Mouse (Mus musculus) testis, adult 2 months (tissue): Measurements from ENCODE around the gene Efemp2. TPM values are rescaled to one million over a fixed set of nuclear protein-coding genes. Genes with fewer than 3 reads are reported as not detected.

ENCODE experiments used
- H3K27ac ChIP-seq: fragments of 200-500 bp; 2 replicates; pipeline ENCODE4 v1.5.1; 2012; ENCODE audit warnings: low read depth, low read length; ENCODE audit not compliant: control insufficient read depth, insufficient read depth
- H3K27me3 ChIP-seq: fragments of 200-500 bp; 2 replicates; pipeline ENCODE4 v1.6.1; 2012; ENCODE audit warnings: mild to moderate bottlenecking, low read length, moderate library complexity; ENCODE audit not compliant: control insufficient read depth, insufficient read depth
- H3K36me3 ChIP-seq: fragments of 200-500 bp; 2 replicates; pipeline ENCODE4 v1.6.1; 2012; ENCODE audit warnings: mild to moderate bottlenecking, low read length; ENCODE audit not compliant: control insufficient read depth, insufficient read depth
- H3K4me1 ChIP-seq: fragments of 200-500 bp; 2 replicates; pipeline ENCODE4 v1.6.1; 2012; ENCODE audit warnings: low read length; ENCODE audit not compliant: control insufficient read depth, insufficient read depth
- H3K4me3 ChIP-seq: fragments of 200-500 bp; 2 replicates; pipeline ENCODE4 v1.5.1; 2012; ENCODE audit warnings: low read depth, mild to moderate bottlenecking, low read length, moderate library complexity, mixed read lengths; ENCODE audit not compliant: control insufficient read depth
- CTCF ChIP-seq: fragments of 200-500 bp; IDR thresholded peaks from 2 replicates; pipeline ENCODE4 v1.5.1; 2012; ENCODE audit warnings: low read depth, mild to moderate bottlenecking, inconsistent platforms, low read length, moderate library complexity; ENCODE audit not compliant: control insufficient read depth, insufficient read depth, insufficient replicate concordance
- POLR2A ChIP-seq: fragments of 200-500 bp; IDR thresholded peaks from 2 replicates; pipeline ENCODE4 v1.6.1; 2012; ENCODE audit warnings: low read depth, mild to moderate bottlenecking, inconsistent platforms, low read length, moderate library complexity; ENCODE audit not compliant: control insufficient read depth
- polyA plus RNA-seq: library from polyadenylated mRNA; depleted of rRNA; stranded (reverse); fragments of >200 nt; gene quantifications from 2 replicates; pipeline ENCODE4 v1.2.3, GENCODE M21; 2012; rRNA removed

Gene Efemp2
- polyA plus RNA-seq = 17.3 and 17.6 TPM in 2 replicates

- peak within 1 kb of the TSS; percentile 72 for H3K27ac ChIP-seq
- H3K4me1 ChIP-seq = peaks cover 23% of the 10 kb centered on the region
- no peaks in the 10 kb centered on the region for H3K27me3 ChIP-seq
- H3K36me3 ChIP-seq = no peaks in the 10 kb centered on the region
- TF ChIP-seq CTCF (no peak), POLR2A (peak; percentile 30; the same call in 1 of the 2 replicates)
- H3K4me3 ChIP-seq = peak within 1 kb of the TSS; percentile 75
These were observed at the start of gene Efemp2 for GRCm38 (mm10) chr19:5473720-5474119. Gene Efemp2, plus strand, starts transcription at chr19:5473954.

- Histone ChIP-seq H3K27me3 (no peaks in the 10 kb centered on the region), H3K27ac (peak overlapping the region; percentile 55), H3K36me3 (peaks cover 2% of the 10 kb centered on the region), H3K4me1 (peaks cover 24% of the 10 kb centered on the region), H3K4me3 (peak overlapping the region; percentile 95)
- no peak for TF ChIP-seq CTCF
- no peak; the same call in 1 of the 2 replicates for TF ChIP-seq POLR2A
These were observed 49.5 kb upstream of the Efemp2 start for GRCm38 (mm10) chr19:5424092-5424781.

- peak within 1 kb of the TSS; percentile 99 for H3K4me3 ChIP-seq
- peak within 1 kb of the TSS; percentile 88 for H3K27ac ChIP-seq
- H3K4me1 ChIP-seq = peaks cover 24% of the 10 kb centered on the region
- H3K36me3 ChIP-seq = peaks cover 2% of the 10 kb centered on the region
- H3K27me3 ChIP-seq = no peaks in the 10 kb centered on the region
- TF ChIP-seq POLR2A (peak; percentile 60), CTCF (no peak)
These were observed 48.7 kb upstream of the Efemp2 start, which contains the start of the genes Drap1 and AI837181 for GRCm38 (mm10) chr19:5424782-5425741. Gene Drap1, minus strand, starts transcription at chr19:5424979. Gene AI837181, plus strand, starts transcription at chr19:5425144.

- Histone ChIP-seq H3K36me3 (peaks cover 2% of the 10 kb centered on the region), H3K27me3 (no peaks in the 10 kb centered on the region), H3K4me1 (peaks cover 24% of the 10 kb centered on the region), H3K27ac (peak overlapping the region; percentile 88), H3K4me3 (peak overlapping the region; percentile 99)
- TF ChIP-seq POLR2A (no peak), CTCF (no peak)
These were observed 47.7 kb upstream of the Efemp2 start for GRCm38 (mm10) chr19:5425906-5426565.

- Histone ChIP-seq H3K27me3 (no peaks in the 10 kb centered on the region), H3K4me3 (no peak overlapping the region), H3K36me3 (peaks cover 2% of the 10 kb centered on the region), H3K4me1 (peaks cover 24% of the 10 kb centered on the region), H3K27ac (no peak overlapping the region)
- TF ChIP-seq CTCF (no peak), POLR2A (no peak)
These were observed 47.0 kb upstream of the Efemp2 start for GRCm38 (mm10) chr19:5426640-5427290.

GRCm38 (mm10) chr19:5428083-5428482 lies 45.7 kb upstream of the Efemp2 start:
- no peak for TF ChIP-seq POLR2A
- TF ChIP-seq CTCF = no peak
- H3K4me1 ChIP-seq = peaks cover 21% of the 10 kb centered on the region

GRCm38 (mm10) chr19:5429219-5429618 lies 44.5 kb upstream of the Efemp2 start:
- H3K36me3 ChIP-seq = no peaks in the 10 kb centered on the region; the same call in 1 of the 2 replicates
- TF ChIP-seq POLR2A (no peak), CTCF (no peak)
- H3K4me1 ChIP-seq = peaks cover 17% of the 10 kb centered on the region
- H3K4me3 ChIP-seq = no peak overlapping the region
- H3K27me3 ChIP-seq = no peaks in the 10 kb centered on the region
- no peak overlapping the region for H3K27ac ChIP-seq

More at GRCm38 (mm10) chr19:5428083-5428482, 45.7 kb upstream of the Efemp2 start:
- Histone ChIP-seq H3K27me3 (no peaks in the 10 kb centered on the region), H3K4me3 (no peak overlapping the region), H3K27ac (no peak overlapping the region), H3K36me3 (no peaks in the 10 kb centered on the region; the same call in 1 of the 2 replicates)
